Mouse (Mus musculus) urinary bladder, adult 18-20 months (tissue): ENCODE data around the gene Cox4i2.
A peak's percentile ranks its signal among the peaks of the same experiment; 100 is the strongest.

Source experiments
- DNase-seq, 2 experiments: peaks; one replicate each; pipeline ENCODE4 v3.0.0; 2022; ENCODE audit warnings: low spot score in 2 of 2, mixed read lengths in 2 of 2

The Cox4i2 gene

GRCm38 (mm10) chr2:152734984-152735383 lies 19.0 kb upstream of the Cox4i2 start:
- peak; percentile 90 to 98 for DNase-seq

GRCm38 (mm10) chr2:152736090-152736601 lies 17.8 kb upstream of the Cox4i2 start, which contains the start of gene Id1:
Gene Id1, plus strand, starts transcription at chr2:152736251.
- peak; percentile 89 to 90 for DNase-seq

GRCm38 (mm10) chr2:152736748-152737147 lies 17.2 kb upstream of the Cox4i2 start:
- DNase-seq: peak in 1 of 2 experiments; percentile 34

GRCm38 (mm10) chr2:152737306-152738221 lies 16.4 kb upstream of the Cox4i2 start:
- DNase-seq: peak in 1 of 2 experiments; percentile 45

- DNase-seq: peak in 1 of 2 experiments; percentile 33
Measured at GRCm38 (mm10) chr2:152738341-152738740, 15.6 kb upstream of the Cox4i2 start.

- peak; percentile 79 to 90 for DNase-seq
Measured at GRCm38 (mm10) chr2:152739031-152739841, 14.7 kb upstream of the Cox4i2 start.

DNA sequence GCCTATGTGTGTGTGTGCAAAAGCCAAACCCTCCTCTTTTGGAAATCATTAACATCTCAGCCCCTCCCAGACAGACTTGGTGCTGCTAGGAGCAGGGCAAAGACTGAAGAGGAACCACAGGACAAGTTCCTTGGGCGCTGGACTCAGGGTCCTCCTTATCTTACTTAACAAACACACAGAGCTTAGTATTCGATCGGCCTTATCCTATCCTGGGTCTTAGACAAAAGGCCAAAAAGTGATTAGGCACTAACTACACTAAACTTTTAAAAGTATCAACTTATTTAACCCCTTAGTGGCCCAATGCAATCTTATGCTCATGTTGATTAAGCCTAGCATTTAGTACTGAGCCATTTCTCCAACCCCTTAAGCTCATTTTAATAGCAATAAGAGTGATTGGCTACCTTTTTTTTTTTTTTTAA lies 14.1 kb upstream of the Cox4i2 start:
- DNase-seq: peak in 1 of 2 experiments; percentile 61

DNA sequence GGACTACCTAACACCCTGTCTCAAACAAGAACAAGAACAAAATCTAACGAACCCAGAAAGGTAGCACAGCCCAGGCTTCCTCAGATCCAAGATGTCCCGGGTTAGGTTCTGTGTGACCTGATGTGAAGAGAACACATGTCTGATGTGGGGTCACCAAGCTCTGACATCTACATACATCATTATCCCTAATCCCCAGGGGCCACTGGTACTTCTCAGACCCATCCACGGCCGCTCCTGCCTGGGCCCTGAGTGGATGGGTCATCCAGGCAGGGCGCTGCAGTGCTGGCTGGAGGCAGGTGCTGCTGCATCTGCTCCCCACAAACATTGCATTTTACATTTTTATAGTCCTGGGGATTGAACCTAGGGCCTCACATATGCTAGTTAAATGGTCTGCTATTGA lies 13.5 kb upstream of the Cox4i2 start:
- DNase-seq: no peak

GRCm38 (mm10) chr2:152741153-152742041 lies 12.6 kb upstream of the Cox4i2 start:
- peak; percentile 68 to 77 for DNase-seq

DNA sequence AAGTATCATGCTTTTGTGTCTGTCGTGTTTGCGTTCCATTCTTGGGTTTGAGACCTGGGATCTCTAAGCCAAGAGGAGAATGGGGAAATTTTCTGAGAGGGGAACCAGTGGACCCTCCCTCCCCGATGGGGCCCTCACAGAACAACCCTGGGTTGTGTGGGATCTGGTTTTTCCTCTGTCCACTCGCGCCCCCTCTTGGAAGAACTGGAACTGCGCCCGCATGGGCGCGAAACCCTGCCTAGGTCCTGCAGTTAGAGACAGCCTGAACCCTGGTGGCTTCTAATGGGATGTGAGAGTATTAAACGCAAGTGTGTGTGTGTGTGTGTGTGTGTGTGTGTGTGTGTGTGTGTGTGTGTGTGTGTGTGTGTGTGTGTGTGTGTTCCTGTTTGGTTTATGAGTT lies 11.5 kb upstream of the Cox4i2 start:
- DNase-seq: peak in 1 of 2 experiments; percentile 74

DNA sequence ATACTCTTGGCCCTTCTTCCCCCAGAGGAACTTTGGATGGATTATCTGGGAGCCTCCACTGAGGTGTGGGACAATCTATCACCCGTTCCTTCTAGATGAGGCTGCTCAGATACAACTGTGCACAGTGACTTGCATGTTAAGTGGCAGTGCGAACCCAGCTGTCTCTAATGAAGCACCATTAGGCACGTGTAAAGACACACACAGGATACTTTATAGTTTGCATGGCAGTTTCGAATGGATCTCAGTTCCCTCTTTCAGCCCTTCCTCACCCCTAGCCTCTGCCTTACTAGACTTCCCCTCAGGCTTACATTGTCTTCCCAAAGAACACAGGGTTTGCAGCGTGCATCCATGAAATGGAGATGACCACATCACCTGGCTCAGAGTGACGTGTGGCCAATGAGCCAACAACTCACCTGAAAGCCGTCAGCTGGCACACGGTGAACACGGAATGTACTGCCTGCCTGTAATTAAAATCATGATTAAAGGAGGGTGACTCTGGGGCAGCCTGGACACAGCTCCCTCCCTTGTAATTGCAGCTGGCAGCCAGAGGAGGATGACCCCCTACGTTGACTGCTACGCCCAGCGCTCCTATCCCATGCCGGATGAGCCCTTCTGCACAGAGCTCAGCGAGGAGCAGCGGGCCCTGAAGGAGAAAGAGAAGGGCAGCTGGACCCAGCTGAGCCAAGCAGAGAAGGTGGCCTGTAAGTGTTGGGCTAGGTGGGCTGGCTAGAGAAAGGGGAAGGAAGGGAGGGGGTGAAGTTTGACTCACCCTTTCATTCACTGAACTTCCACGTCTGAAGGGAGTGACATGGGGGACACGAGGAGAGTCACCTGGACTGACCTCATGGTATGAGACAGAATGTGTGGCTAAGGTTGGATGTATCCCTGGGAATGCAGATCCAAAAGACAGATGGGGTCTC lies 2.8 kb downstream of the Cox4i2 start:
- DNase-seq: no peak

DNA sequence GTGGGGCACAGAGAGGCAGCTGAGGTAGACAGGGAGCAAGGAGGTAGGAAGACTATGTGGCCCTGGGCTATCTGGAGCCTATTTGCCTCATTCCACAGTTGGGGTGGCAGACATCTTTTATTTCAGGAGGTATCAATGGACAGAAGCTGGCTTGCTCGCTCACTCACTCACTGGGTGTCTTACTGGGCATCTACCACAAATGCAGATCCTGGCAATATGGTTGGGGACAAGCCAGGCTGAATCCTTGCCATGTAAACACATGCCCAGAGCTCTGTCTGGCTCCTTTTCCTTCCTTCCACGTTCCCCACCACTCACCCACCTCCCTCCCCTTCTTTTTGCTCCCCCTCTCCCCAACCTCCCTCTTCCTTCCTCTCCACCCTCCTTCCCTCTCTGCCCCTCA lies 3.5 kb downstream of the Cox4i2 start:
- no peak for DNase-seq

DNA sequence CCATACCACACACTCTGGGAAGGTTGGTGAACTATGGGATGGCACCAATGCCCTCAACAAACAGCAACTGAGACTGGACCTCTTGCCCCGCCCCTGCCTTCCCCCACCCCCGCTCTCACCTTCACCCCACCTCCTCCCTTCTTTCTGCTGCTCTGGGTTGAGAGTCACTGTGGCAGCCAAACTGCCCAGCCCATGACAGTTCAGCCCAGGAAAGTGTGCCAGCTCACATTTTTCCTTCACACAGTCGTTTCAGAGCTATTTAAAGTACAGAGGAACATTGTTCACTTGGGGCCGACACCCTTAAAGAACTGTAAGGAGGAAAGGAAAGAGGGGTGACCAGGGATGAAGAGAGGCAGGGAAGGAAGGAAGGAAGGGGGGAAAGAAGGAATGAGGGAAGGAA lies 4.4 kb downstream of the Cox4i2 start:
- DNase-seq: no peak

- DNase-seq: no peak
Measured at GRCm38 (mm10) chr2:152763310-152763709, 9.3 kb downstream of the Cox4i2 start.

DNA sequence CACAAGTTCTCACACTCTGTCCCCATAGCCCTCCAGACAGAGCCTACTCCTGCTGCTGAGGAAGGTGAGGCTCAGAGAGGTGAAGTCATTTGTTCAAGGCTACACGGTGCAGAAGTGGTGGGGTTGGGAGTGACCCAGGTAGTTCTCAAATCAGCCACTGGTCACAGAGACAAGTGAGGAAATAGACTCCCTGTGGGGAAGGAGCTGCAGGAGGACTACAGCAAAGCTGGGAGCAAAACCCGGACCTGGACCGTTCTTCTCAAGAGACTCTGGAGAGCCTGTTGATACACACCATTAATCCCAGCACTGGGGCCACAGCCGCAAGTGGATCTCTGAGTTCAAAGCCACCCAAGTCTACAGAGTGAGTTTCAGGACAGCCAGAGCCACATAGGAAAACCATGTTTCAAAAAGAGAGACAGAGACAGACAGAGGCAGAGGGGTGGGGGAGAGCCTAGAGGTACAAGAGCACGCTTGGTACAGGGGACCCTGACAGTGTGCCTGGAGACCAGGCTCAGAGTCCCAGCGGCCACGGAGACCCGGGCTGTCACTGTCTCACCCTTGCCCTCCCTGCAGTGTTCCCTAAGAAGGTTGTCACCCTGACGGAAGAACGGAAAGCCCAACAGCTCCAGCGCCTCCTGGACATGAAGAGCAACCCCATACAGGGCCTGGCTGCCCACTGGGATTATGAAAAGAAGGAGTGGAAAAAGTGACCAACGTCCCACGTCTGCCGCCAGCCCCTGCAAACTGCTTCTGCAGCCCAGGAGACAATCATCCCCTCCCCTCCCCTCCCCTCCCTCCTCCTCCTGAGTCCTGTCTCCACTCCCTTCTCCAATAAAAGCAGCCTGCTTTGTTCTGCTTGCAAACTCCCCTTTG lies 10.4 kb downstream of the Cox4i2 start:
- no peak for DNase-seq

DNA sequence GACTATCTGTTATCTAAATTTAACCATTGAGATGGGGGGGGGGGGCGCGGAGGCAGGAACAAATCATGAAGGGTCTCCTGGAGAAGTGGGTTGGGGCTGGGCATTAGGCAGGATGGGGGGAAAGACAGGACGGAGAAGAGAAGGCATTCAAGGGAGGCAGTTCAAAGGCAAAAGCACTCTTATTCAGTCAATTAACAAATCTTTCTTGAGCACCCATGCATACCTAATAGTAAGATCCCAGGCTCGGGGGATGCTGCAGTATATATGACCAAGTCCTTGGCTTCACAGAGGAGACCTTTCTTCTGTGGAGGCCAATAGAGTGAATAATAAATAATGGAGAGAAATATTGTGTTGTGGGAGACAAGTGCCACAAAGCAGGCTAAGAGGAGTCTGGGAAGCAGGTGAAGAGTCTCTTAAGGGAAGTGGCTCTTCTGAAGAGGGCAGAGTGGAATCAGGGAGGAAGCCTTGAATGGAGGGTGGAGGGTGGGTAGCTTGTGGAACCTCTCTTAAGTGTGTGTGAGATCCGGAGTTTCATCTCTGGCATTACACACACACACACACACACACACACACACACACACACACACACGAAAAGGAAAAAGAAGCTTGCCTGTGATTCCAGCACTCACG lies 11.2 kb downstream of the Cox4i2 start:
- no peak for DNase-seq

DNA sequence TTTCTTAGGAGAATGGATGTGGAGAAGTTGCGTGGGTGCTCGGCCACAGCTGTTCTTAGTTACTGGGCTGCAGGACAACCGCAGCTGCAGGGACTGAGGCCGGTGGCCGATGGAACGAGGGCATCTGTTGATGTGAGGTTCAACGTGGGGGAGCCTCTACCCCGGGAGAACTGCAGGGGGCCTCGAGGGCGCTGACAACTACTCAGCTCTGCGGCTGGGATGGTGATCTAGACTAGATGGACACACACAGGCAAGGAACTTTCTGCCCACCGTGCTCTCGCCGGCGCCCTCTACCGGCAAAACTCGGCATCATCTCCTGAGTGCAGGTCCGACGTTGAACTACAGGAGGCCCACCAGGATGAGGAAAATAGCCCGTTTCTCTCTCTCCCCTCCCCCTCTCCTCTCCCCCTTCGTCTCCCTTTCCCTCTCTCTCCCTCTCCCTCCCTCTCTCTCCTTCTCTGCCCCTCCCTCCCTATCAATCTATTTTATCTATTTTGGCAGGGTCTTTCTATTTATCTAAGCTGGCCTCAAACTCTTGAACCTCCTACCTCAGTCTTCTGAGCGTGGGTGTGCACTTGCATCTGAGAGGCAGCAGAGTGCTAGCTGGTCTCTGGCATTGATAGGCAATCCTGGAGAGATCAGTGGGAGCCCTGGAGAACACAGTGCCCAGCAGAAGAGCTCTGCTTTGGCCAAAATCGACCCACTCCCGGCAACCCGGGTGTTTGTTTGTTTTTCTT lies 12.6 kb downstream of the Cox4i2 start:
- DNase-seq: peak; percentile 81 to 90
